In the genomic region with DNA sequence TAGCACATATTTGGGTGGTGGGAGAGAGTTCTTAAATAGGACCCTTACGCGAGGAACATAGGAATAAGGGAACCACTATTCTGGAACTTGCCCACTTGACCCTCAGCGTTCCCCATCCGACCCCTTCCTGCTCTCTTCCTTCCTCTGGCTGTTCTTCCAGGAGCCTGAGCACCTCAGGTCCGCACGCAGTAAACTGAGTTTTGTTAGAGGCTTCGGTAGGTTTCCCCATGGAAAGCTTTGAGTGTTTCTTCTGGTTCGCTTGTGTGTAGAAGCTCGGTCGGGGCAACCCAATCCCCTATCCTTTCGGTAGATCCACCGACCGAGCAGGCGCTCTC, we compare ENCODE assay signal across 7 mouse cellular contexts. TPM values are rescaled to one million over a fixed set of nuclear protein-coding genes. Genes with fewer than 3 reads are reported as not detected.
A peak's percentile ranks its signal among the peaks of the same experiment; 100 is the strongest.
DNase-seq lines count a peak whose midpoint lies in the region; ATAC-seq and TF ChIP-seq lines count a peak whose summit lies in the region.

No protein-coding gene starts in this region.

- H3K4me1 ChIP-seq in lung, postnatal 0 days (ENCODE audit: insufficient read depth, low read depth, low read length): no peaks in the 10 kb centered on the region
- H3K4me1 ChIP-seq in forebrain, embryonic 15.5 days: peaks cover 34% of the 10 kb centered on the region
- H3K4me1 ChIP-seq in limb, embryonic 15.5 days: peaks cover 20% of the 10 kb centered on the region
- 0 out of 2 replicates have a peak, but pooled peaks cover 4% of the 10 kb centered on the region for H3K4me1 ChIP-seq in stomach, embryonic 15.5 days

- no peaks in the 10 kb centered on the region for H3K27me3 ChIP-seq in lung, postnatal 0 days (replicated peaks; ENCODE audit: insufficient read depth, low read length)
- no peaks in the 10 kb centered on the region for H3K27me3 ChIP-seq in forebrain, embryonic 15.5 days
- no peaks in the 10 kb centered on the region for H3K27me3 ChIP-seq in limb, embryonic 15.5 days
- no peaks in the 10 kb centered on the region for H3K27me3 ChIP-seq in stomach, embryonic 15.5 days (replicated peaks)

- H3K36me3 ChIP-seq in lung, postnatal 0 days (ENCODE audit: insufficient read depth, low read length): no peaks in the 10 kb centered on the region
- H3K36me3 ChIP-seq in forebrain, embryonic 15.5 days: no peaks in the 10 kb centered on the region
- H3K36me3 ChIP-seq in limb, embryonic 15.5 days: no peaks in the 10 kb centered on the region
- H3K36me3 ChIP-seq in stomach, embryonic 15.5 days: no peaks in the 10 kb centered on the region

- H3K9me3 ChIP-seq in lung, postnatal 0 days (ENCODE audit: low read length): no peaks in the 10 kb centered on the region
- no peaks in the 10 kb centered on the region for H3K9me3 ChIP-seq in forebrain, embryonic 15.5 days
- no peaks in the 10 kb centered on the region for H3K9me3 ChIP-seq in limb, embryonic 15.5 days
- H3K9me3 ChIP-seq in stomach, embryonic 15.5 days: no peaks in the 10 kb centered on the region

- H3K27ac ChIP-seq in lung, postnatal 0 days (ENCODE audit: low read length): no peak overlapping the region
- H3K27ac ChIP-seq in forebrain, embryonic 15.5 days (replicated peaks): peak overlapping the region; percentile 98
- peak overlapping the region; percentile 97 for H3K27ac ChIP-seq in limb, embryonic 15.5 days
- H3K27ac ChIP-seq in stomach, embryonic 15.5 days: peak overlapping the region; percentile 52

- H3K4me3 ChIP-seq in lung, postnatal 0 days (ENCODE audit: low read depth, low read length): peak overlapping the region; percentile 66
- H3K4me3 ChIP-seq in forebrain, embryonic 15.5 days: peak overlapping the region; percentile 78
- peak overlapping the region; percentile 65 for H3K4me3 ChIP-seq in limb, embryonic 15.5 days
- H3K4me3 ChIP-seq in stomach, embryonic 15.5 days (replicated peaks): peak overlapping the region; percentile 73

- H3K9ac ChIP-seq in lung, postnatal 0 days (replicated peaks; ENCODE audit: low read depth): peak overlapping the region; percentile 54
- H3K9ac ChIP-seq in forebrain, embryonic 15.5 days (replicated peaks): peak overlapping the region; percentile 94
- peak overlapping the region; percentile 33 for H3K9ac ChIP-seq in limb, embryonic 15.5 days
- H3K9ac ChIP-seq in stomach, embryonic 15.5 days: peak overlapping the region; percentile 9; the same call in 1 of the 2 replicates

- TF ChIP-seq CTCF in lung, postnatal 0 days (IDR thresholded peaks at IDR 0.05): no peak

- H3K4me2 ChIP-seq in lung, postnatal 0 days (replicated peaks; ENCODE audit: low read depth, low read length): peak overlapping the region; percentile 97
- peak overlapping the region; percentile 99 for H3K4me2 ChIP-seq in forebrain, embryonic 15.5 days (replicated peaks)
- peak overlapping the region; percentile 97 for H3K4me2 ChIP-seq in limb, embryonic 15.5 days
- H3K4me2 ChIP-seq in stomach, embryonic 15.5 days: peak overlapping the region; percentile 98

- no peak for DNase-seq in lung, postnatal 0 days (ENCODE audit: low spot score)
- DNase-seq in lung, postnatal 4 days: no peak
- no peak for DNase-seq in adrenal gland, adult 8-10 months
- no peak for DNase-seq in layer of hippocampus, adult 8-10 months (ENCODE audit: low spot score in 2 of 2)

- no peak for ATAC-seq in lung, postnatal 0 days
- no peak for ATAC-seq in forebrain, embryonic 15.5 days (replicated peaks)
- ATAC-seq in limb, embryonic 15.5 days (ENCODE audit: insufficient number of reproducible peaks, low FRiP score, low TSS enrichment, low read depth): no peak
- no peak for ATAC-seq in stomach, embryonic 15.5 days (ENCODE audit: insufficient read depth, low FRiP score, low read depth)

- 1% methylated on average over 14 of the region's 14 CpGs for WGBS in lung, postnatal 0 days
- 1% methylated on average over 14 of the region's 14 CpGs for WGBS in forebrain, embryonic 15.5 days
- WGBS in limb, embryonic 15.5 days: 5% methylated on average over 14 of the region's 14 CpGs
- WGBS in stomach, embryonic 15.5 days: 6% methylated on average over 14 of the region's 14 CpGs

- TF ChIP-seq EP300 in lung, postnatal 0 days (IDR thresholded peaks at IDR 0.05): no peak

RNA-seq across cellular contexts. Expression of a gene that starts 11.8 kb away (rescaled TPM):
- 11.0 and 11.3 TPM in 2 replicates for polyA plus RNA-seq in lung, postnatal 0 days (2015; fragmentation: Nextera tagmentation; extraction: Ambion mirVana)
- polyA plus RNA-seq in forebrain, embryonic 15.5 days (2015; fragmentation: Nextera tagmentation; extraction: Ambion mirVana): 14.7 and 16.6 TPM in 2 replicates
- 13.0 and 16.8 TPM in 2 replicates for polyA plus RNA-seq in limb, embryonic 15.5 days (2015; fragmentation: Nextera tagmentation; extraction: Ambion mirVana)
- 11.3 and 12.7 TPM in 2 replicates for polyA plus RNA-seq in stomach, embryonic 15.5 days (2015; fragmentation: Nextera tagmentation; extraction: Ambion mirVana)
- total RNA-seq in adrenal gland, adult 8-10 months (2022): 1 to 10 TPM; 1.1 to 2.4 (median 1.4) TPM
- total RNA-seq in layer of hippocampus, adult 8-10 months (2022): 1 to 10 TPM; 3.8 to 6.3 (median 5.1) TPM

RNA-seq across cellular contexts. Expression of a gene that starts 23.1 kb away (rescaled TPM):
- 2.5 and 3.0 TPM in 2 replicates for polyA plus RNA-seq in lung, postnatal 0 days (2015; fragmentation: Nextera tagmentation; extraction: Ambion mirVana)
- 10.9 and 13.8 TPM in 2 replicates for polyA plus RNA-seq in forebrain, embryonic 15.5 days (2015; fragmentation: Nextera tagmentation; extraction: Ambion mirVana)
- polyA plus RNA-seq in limb, embryonic 15.5 days (2015; fragmentation: Nextera tagmentation; extraction: Ambion mirVana): 5.1 and 7.6 TPM in 2 replicates
- 4.0 TPM in 2 replicates for polyA plus RNA-seq in stomach, embryonic 15.5 days (2015; fragmentation: Nextera tagmentation; extraction: Ambion mirVana)
- 1 to 10 TPM; 2.0 to 5.2 (median 3.5) TPM for total RNA-seq in adrenal gland, adult 8-10 months (2022)
- total RNA-seq in layer of hippocampus, adult 8-10 months (2022): 10 to 100 TPM; 12.9 to 16.1 (median 13.9) TPM

RNA-seq across cellular contexts. Expression of a gene that starts 29.0 kb away (rescaled TPM):
- not detected in 2 replicates for polyA plus RNA-seq in lung, postnatal 0 days (2015; fragmentation: Nextera tagmentation; extraction: Ambion mirVana)
- not detected in 2 replicates for polyA plus RNA-seq in forebrain, embryonic 15.5 days (2015; fragmentation: Nextera tagmentation; extraction: Ambion mirVana)
- not detected in 2 replicates for polyA plus RNA-seq in limb, embryonic 15.5 days (2015; fragmentation: Nextera tagmentation; extraction: Ambion mirVana)
- polyA plus RNA-seq in stomach, embryonic 15.5 days (2015; fragmentation: Nextera tagmentation; extraction: Ambion mirVana): not detected in 2 replicates
- total RNA-seq in adrenal gland, adult 8-10 months (2022): not detected
- total RNA-seq in layer of hippocampus, adult 8-10 months (2022): not detected

RNA-seq across cellular contexts. Expression of a gene that starts 29.3 kb away (rescaled TPM):
- 35.1 and 38.9 TPM in 2 replicates for polyA plus RNA-seq in lung, postnatal 0 days (2015; fragmentation: Nextera tagmentation; extraction: Ambion mirVana)
- polyA plus RNA-seq in forebrain, embryonic 15.5 days (2015; fragmentation: Nextera tagmentation; extraction: Ambion mirVana): 61.9 and 66.3 TPM in 2 replicates
- 51.3 and 53.4 TPM in 2 replicates for polyA plus RNA-seq in limb, embryonic 15.5 days (2015; fragmentation: Nextera tagmentation; extraction: Ambion mirVana)
- 52.2 and 59.1 TPM in 2 replicates for polyA plus RNA-seq in stomach, embryonic 15.5 days (2015; fragmentation: Nextera tagmentation; extraction: Ambion mirVana)
- total RNA-seq in adrenal gland, adult 8-10 months (2022): 10 to 100 TPM; 38.8 to 84.1 (median 45.1) TPM
- 10 to 100 TPM; 52.2 to 67.9 (median 61.5) TPM for total RNA-seq in layer of hippocampus, adult 8-10 months (2022)

Comparison
In these comparisons a context has a peak if more than half of its experiments do, and no peak if none do; other contexts are left out.
1. H3K9ac ChIP-seq: peak in every context shown above with its lines; median percentile 94 in forebrain, embryonic 15.5 days; 54 in lung, postnatal 0 days; 33 in limb, embryonic 15.5 days; 9 in stomach, embryonic 15.5 days.